Mouse (Mus musculus): ENCODE data around the gene Gm49661. TPM values are rescaled to one million over a fixed set of nuclear protein-coding genes. Genes with fewer than 3 reads are reported as not detected.
A peak's percentile ranks its signal among the peaks of the same experiment; 100 is the strongest.

Gm49661 gene
- total RNA-seq (2021) = not detected

DNA sequence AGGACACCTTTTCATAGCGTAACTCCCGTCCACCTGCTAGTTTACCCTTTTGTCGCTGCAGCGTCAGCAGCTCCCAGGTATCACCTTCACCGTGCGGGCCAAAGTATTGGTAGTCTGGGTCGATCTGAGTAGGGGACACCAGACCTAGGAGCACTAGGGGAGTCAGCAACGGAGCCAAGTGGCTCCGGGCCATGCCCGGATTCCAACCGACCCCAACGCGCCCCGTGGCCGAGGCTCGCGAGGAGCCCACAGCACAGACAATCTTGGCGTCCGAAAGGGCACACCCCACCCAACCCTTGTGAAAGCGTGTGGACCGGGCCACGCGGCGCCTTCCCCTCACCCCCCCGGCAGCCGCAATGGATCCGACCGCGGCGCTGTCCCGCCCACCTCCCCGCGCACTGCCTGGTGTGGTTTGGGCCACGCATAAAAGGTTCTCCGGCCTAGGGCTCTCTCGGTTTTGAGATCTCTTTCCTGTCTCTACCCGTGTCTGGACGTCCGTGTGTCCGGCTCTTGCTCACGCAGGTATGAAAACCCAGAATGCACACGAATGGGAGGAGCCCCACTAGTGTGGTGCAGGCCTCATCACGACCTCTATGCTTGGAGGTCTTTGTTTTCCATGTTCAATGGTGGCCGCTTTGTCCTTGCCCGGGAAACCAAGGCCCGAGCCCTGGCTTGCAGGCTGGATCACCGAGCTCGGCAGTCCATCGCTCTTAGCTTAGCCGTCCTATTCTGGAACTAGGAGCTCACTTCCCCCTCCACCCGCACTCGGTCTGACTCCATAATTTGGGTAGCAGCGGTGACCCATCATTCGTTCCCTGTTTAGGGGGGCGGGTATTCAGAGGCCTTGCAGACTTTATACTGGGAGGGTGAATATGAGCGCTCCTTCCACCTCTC is at the start of gene Gm49661, which contains the start of the genes Prdx2 and Rnaseh2a:
Gene Gm49661 (minus strand): TSS at position 193 of the 894 bp plus-strand sequence.
Gene Prdx2 (plus strand): TSS at position 347 of the 894 bp plus-strand sequence.
Gene Rnaseh2a (minus strand): TSS at position 527 of the 894 bp plus-strand sequence.
- intact Hi-C loops (cut with DNase I) = loop anchor here (5.0 kb wide), 1 partner anchor 63 kb away; no protein-coding TSS in a partner anchor
- DNase-seq (ENCODE audit: extremely low spot score in 1 of 2, low spot score in 2 of 2) = peak; percentile 62 to 84

DNA sequence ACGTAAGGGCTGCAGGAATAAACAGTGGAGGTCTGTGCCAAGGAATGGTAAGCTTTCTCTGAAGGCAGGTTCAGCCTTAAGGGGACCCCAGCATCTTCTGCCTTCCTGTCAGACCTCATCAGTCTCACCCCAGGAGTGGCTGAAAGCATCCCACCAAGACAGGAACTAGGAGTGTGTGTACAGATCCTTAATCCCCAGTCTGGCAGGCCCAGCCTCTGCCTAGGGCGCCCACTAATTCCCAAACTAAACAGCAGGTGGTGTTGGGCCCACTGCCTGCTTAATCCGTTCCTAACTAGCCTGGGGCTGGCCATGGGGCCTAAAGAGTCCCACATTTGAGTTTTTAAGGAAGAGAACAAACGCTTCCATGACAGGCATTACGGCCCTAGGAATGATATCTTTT is 48.0 kb upstream of the Gm49661 start:
- intact Hi-C loops (cut with DNase I) = no loop called here
- no peak for DNase-seq (ENCODE audit: extremely low spot score in 1 of 2, low spot score in 2 of 2)

DNA sequence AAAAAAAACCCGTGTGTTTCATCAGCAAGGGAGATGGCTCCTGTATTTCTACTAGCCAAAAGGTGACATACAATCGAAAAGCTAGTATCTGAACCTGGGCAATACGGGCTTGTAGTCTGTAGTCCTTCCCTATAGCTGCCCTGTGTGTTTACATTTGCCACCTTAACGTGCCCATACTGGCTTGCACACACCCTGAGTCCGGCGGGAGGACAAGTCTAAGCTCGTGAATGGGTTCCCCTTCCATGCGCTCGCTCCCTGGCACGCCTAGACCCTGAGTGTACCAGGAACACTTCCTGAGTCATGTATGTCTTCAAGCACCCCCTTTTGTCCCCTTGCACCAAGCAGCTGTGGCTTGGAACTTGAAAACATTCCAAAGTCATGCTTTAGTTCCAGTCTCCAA is 47.5 kb upstream of the Gm49661 start:
- intact Hi-C loops (cut with DNase I) = no loop called here
- no peak for DNase-seq (ENCODE audit: extremely low spot score in 1 of 2, low spot score in 2 of 2)

DNA sequence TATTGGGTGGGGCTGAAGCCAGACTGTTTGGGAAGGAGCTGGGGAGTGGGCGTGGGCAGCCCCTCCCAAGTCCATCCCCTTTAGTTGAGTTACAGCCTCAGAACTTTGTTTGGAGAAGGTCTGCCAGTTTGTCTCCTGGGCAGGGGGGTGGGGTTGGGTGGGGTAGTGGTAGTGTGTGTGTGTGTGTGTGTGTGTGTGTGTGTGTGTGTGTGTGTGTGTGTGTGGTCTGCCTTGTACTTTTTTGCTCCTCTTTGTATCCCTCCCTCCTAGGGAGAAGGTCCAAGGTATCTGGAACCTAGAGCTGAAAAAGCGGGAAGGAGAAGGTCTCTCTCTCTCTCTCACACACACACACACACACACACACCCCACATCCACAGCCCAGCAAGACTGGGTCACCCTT is 45.2 kb upstream of the Gm49661 start, which contains the start of gene Best2:
Gene Best2 (minus strand): TSS at position 101 of the 400 bp plus-strand sequence.
- intact Hi-C loops (cut with DNase I) = no loop called here
- no peak for DNase-seq (ENCODE audit: extremely low spot score in 1 of 2, low spot score in 2 of 2)

DNA sequence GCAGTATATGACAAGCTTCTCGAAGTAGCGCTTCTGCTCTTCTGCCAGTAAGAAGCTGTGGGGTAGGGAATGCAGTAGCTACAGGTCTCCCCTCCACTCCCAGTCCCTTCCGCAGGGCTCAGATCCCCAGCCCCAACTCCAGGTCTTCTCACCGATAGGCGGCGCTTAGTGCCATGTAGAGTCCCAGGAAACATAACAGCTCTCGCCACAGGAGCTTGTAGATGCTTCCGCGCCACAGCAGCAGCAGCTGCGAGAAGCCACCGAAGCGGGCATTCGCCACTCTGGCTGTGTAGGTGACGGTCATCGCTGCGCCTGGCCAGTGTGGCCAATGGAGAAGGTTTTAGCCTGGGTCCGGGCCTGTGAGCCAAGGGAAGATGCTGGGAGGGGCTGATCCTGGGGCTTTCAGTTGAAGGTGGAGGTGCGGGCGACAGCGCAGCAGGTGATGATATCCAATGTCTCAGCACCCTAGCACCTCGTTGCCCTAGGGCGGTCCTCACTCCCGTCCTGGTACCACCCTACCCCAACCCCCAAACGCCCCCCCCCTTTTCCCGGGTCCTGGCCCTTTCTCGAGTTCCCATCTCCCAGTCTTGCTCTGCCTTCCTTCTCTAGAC is 44.1 kb upstream of the Gm49661 start:
- DNase-seq (ENCODE audit: extremely low spot score in 1 of 2, low spot score in 2 of 2) = peak in 1 of 2 experiments; percentile 81

GRCm38 (mm10) chr8:85011242-85011641 is 42.0 kb upstream of the Gm49661 start:
- intact Hi-C loops (cut with DNase I) = no loop called here
- DNase-seq (ENCODE audit: extremely low spot score in 1 of 2, low spot score in 2 of 2) = no peak

More for the DNA sequence above, 44.1 kb upstream of the Gm49661 start:
- intact Hi-C loops (cut with DNase I) = no loop called here

GRCm38 (mm10) chr8:85007686-85008085 is 38.5 kb upstream of the Gm49661 start:
- intact Hi-C loops (cut with DNase I) = no loop called here
- DNase-seq (ENCODE audit: extremely low spot score in 1 of 2, low spot score in 2 of 2) = peak in 1 of 2 experiments; percentile 58

GRCm38 (mm10) chr8:84997649-84998295 is 28.5 kb upstream of the Gm49661 start:
- intact Hi-C loops (cut with DNase I) = no loop called here
- peak; percentile 88 to 94 for DNase-seq (ENCODE audit: extremely low spot score in 1 of 2, low spot score in 2 of 2)

DNA sequence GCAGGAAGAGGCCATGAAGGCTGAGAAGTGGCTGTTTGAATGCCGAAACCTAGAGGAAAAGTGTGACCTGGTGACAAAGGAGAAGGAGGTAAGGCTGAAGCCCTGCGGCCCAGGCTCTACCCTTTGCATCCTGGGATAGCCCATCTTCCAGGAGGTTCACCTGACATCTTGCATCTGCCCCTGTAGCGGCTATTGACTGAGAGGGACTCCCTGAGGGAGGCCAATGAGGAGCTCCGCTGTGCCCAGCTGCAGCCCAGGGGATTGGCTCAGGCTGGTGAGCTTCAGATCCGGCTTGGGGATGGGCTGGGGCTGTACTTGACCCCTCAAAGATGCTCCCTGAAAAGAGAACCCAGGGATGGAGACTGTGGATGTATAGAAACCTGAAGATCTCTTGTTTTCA is 27.7 kb upstream of the Gm49661 start:
- no peak for DNase-seq (ENCODE audit: extremely low spot score in 1 of 2, low spot score in 2 of 2)
- intact Hi-C loops (cut with DNase I) = no loop called here

GRCm38 (mm10) chr8:84995680-84996079 is 26.4 kb upstream of the Gm49661 start:
- DNase-seq (ENCODE audit: extremely low spot score in 1 of 2, low spot score in 2 of 2) = no peak
- intact Hi-C loops (cut with DNase I) = no loop called here

DNA sequence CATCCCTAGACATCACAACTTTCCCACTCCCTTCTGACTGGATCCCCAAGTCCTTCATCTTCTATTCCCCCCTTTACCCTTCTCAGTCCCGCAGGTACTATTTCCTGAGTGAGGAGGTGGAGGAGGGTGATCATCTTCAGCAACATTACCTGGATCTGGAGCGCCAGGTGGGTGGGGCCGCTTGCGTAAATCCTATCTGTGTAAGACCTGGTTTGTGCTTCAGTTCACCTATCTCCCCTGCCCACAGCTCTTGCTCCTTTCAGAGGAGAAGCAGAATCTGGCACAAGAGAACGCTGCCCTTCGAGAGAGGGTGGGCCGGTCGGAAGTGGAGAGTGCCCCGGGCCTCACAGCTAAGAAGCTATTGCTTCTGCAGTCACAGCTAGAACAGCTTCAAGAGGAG is 25.1 kb upstream of the Gm49661 start:
- intact Hi-C loops (cut with DNase I) = no loop called here
- no peak for DNase-seq (ENCODE audit: extremely low spot score in 1 of 2, low spot score in 2 of 2)

- DNase-seq (ENCODE audit: extremely low spot score in 1 of 2, low spot score in 2 of 2) = no peak
- intact Hi-C loops (cut with DNase I) = loop anchor here (1.0 kb wide), 1 partner anchor 16 kb away; no protein-coding TSS in a partner anchor
Observed at GRCm38 (mm10) chr8:84990836-84991235, 21.6 kb upstream of the Gm49661 start.

- intact Hi-C loops (cut with DNase I) = loop anchor here (1.0 kb wide), 1 partner anchor 15 kb away; no protein-coding TSS in a partner anchor
- DNase-seq (ENCODE audit: extremely low spot score in 1 of 2, low spot score in 2 of 2) = peak; percentile 97
Observed at GRCm38 (mm10) chr8:84990349-84990748, 21.1 kb upstream of the Gm49661 start, which contains the start of gene Hook2. TSS of gene Hook2 (plus strand) at chr8:84990603.

GRCm38 (mm10) chr8:84989810-84990209 is 20.6 kb upstream of the Gm49661 start:
- intact Hi-C loops (cut with DNase I) = loop anchor here (1.0 kb wide), 1 partner anchor 15 kb away; no protein-coding TSS in a partner anchor
- peak; percentile 90 to 92 for DNase-seq (ENCODE audit: extremely low spot score in 1 of 2, low spot score in 2 of 2)

DNA sequence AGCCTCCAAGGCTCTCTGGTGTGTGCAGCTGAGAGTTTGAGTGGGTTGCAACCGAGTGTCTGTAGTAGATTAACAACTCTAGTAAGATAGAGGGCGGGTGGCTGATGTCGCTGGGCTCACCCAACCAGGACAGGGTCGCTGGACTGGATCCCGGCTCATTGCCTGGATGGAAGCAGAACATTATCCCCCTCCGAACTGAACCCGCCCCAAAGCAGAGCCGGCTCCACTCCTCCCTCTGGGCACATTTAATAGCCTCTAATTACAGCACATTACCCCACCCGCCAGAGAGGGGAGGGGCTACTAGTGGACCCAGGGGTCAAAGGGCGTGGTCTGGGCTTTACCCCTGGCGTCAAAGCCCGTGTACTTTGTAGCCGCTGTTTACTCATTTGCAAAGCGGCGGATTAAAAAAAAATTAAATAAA is 20.1 kb upstream of the Gm49661 start:
- intact Hi-C loops (cut with DNase I) = no loop called here
- DNase-seq (ENCODE audit: extremely low spot score in 1 of 2, low spot score in 2 of 2) = peak in 1 of 2 experiments; percentile 64

- intact Hi-C loops (cut with DNase I) = no loop called here
- no peak for DNase-seq (ENCODE audit: extremely low spot score in 1 of 2, low spot score in 2 of 2)
Observed at GRCm38 (mm10) chr8:84987903-84988302, 18.7 kb upstream of the Gm49661 start.

GRCm38 (mm10) chr8:84987388-84987787 is 18.2 kb upstream of the Gm49661 start:
- intact Hi-C loops (cut with DNase I) = no loop called here
- no peak for DNase-seq (ENCODE audit: extremely low spot score in 1 of 2, low spot score in 2 of 2)

- intact Hi-C loops (cut with DNase I) = no loop called here
- no peak for DNase-seq (ENCODE audit: extremely low spot score in 1 of 2, low spot score in 2 of 2)
Observed at GRCm38 (mm10) chr8:84986379-84986945, 17.2 kb upstream of the Gm49661 start.
